Comparison of ENCODE assay signal across 12 mouse cellular contexts in genomic region chr2:129373307-129373706, GRCm38 (mm10). TPM values are rescaled to one million over a fixed set of nuclear protein-coding genes. Genes with fewer than 3 reads are reported as not detected.
DNase-seq lines count a peak whose midpoint lies in the region; ATAC-seq lines count a peak whose summit lies in the region.
"Had no signal": no experiment of that assay in that cellular context is flagged by ENCODE, and none has a peak within 500 bp of the region (broad histone marks: within the 10 kb centered on the region; RNA-seq: fewer than 3 reads in every experiment).

No protein-coding gene starts in this region.

- ATAC-seq in megakaryocyte progenitor cell, adult 5-6 weeks (replicated peaks; ENCODE audit: poor library complexity) = peak; percentile 85

- peak; percentile 46 to 56 for DNase-seq in heart, adult 9 months (ENCODE audit: low spot score in 2 of 2)
- no peak for DNase-seq in heart, postnatal 14 days
- peak; percentile 91 for DNase-seq in 416B (ENCODE audit: low read depth)
- DNase-seq in brain, adult 2 months (ENCODE audit: low read depth, low spot score) = peak; percentile 22
- no peak for DNase-seq in urinary bladder, postnatal 10 days (ENCODE audit: low spot score)
- no peak for DNase-seq in urinary bladder, postnatal 14 days (ENCODE audit: low spot score)
- no peak for DNase-seq in layer of hippocampus, postnatal 10 days (ENCODE audit: low spot score in 2 of 2)
- DNase-seq: cerebellum, postnatal 25 days; kidney, postnatal 14 days; right cerebral cortex, adult 18-20 months had no signal

- intact Hi-C loops in heart, postnatal 14 days (cut with DNase I) = no loop called here

RNA-seq across cellular contexts. Expression of gene Il1b, which starts 2.4 kb away (rescaled TPM):
- total RNA-seq in heart, postnatal 14 days (2021) = under 1 TPM in 1 of 2 experiments, not detected in 1; 0.32 TPM
- 1.4 and 1.8 TPM in 2 replicates for total RNA-seq in megakaryocyte progenitor cell, adult 5-6 weeks (2015)
- 0.37 and 0.96 TPM in 2 replicates for total RNA-seq in megakaryocyte progenitor cell, adult 5-6 weeks (2017)
- total RNA-seq in layer of hippocampus, postnatal 10 days (2021) = not detected
- total RNA-seq: left cerebral cortex, postnatal 25 days had no signal

Comparison
In these comparisons a context has a peak if more than half of its experiments do, and no peak if none do; other contexts are left out.
1. DNase-seq: peak in heart, adult 9 months (2 of 2), 416B (single experiment) and brain, adult 2 months (single experiment); none in heart, postnatal 14 days (0 of 2), urinary bladder, postnatal 10 days (single experiment), urinary bladder, postnatal 14 days (single experiment) and layer of hippocampus, postnatal 10 days (0 of 2).